Mouse (Mus musculus): ENCODE measurements at regions not wholly inside any gene's neighbourhood (a gene's known extent, or its start where the extent isn't known, plus 50 kb on each side); places are given as distances from the start of the nearest gene placed in this dataset.

DNA sequence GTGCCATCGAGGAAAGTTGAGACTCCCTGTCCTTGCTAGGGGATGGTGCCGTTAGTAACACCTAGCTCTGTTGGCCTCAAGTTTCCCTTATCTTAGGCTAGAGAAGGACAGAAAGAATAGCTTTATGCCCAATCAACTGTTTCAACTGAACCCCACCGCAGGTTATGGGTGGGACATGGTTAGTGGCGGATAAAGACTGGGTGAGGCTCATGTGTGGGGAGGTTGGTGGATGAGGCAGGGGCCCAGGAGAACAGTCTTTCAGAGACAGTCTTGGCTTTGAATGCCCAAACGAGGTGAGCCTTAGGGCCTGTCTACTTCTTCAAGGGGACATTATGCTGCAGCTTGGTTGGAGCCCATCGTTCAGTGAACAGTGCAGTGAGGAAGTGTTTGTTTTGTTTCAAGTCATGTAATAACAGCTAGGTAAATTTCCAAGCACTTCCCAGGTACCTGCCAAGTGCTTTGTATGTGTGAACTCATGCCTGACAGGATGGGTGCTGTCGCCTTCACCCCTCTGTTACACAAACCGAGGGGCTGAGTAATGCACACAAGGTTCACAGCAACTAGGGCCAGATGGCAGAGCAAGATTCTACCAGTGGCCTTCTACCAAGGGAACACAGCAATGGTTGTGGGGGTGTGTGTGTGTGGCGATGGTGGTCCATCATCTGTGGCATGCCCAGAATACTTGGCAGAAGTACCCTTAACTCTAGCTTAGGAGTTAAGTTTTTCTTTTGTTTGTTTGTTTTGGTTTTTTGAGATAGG is 1199.6 kb upstream of the A1bg start:
- Histone ChIP-seq H3K4me3 (ENCODE audit: low read depth, low read length) (no peak overlapping the region), H3K27ac (ENCODE audit: low read depth) (peak overlapping the region; percentile 39), H3K27me3 (ENCODE audit: insufficient read depth, low read length) (no peaks in the 10 kb centered on the region), H3K36me3 (replicated peaks; ENCODE audit: insufficient read depth, low read length) (no peaks in the 10 kb centered on the region), H3K4me1 (ENCODE audit: insufficient read depth) (peaks cover 24% of the 10 kb centered on the region), H3K9ac (replicated peaks) (no peak overlapping the region), H3K4me2 (ENCODE audit: low read depth, low read length) (0 out of 2 replicates have a peak overlapping the region, but pooled peaks have one; percentile 18), H3K9me3 (ENCODE audit: low read length) (no peaks in the 10 kb centered on the region)
- TF ChIP-seq EP300 (IDR thresholded peaks at IDR 0.05; ENCODE audit: low read depth) (peak; percentile 90), CTCF (IDR thresholded peaks at IDR 0.05; ENCODE audit: low read depth) (no peak)
- 54% methylated on average over 9 of the region's 9 CpGs for WGBS (ENCODE audit: insufficient replicate concordance)
- DNase-seq = no peak
- ATAC-seq = peak; percentile 81

DNA sequence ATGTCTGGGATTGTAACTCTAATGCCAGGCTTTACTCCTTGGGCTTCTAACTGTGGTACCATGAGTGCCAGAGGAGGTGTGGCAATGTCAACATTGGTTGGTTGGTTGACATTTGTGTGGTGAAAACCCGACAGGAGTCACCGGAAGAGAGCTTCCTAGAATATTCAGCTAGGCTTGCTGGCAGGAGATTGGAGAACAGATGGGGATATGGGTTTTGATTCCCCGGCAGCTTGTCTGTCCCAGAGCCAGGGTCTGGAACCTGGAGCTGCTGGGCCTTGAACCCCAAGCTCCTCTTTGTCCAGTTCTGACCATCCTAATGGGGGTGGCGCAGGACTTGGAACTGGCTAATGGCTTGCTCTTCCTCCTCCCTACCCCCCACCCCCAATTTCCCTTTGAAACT is 1198.9 kb upstream of the A1bg start:
- H3K27me3 ChIP-seq (ENCODE audit: insufficient read depth, low read length) = no peaks in the 10 kb centered on the region
- ATAC-seq = no peak
- H3K9ac ChIP-seq (replicated peaks) = no peak overlapping the region
- H3K27ac ChIP-seq (ENCODE audit: low read depth) = peak overlapping the region; percentile 39
- WGBS (ENCODE audit: insufficient replicate concordance) = 67% methylated on average over 4 of the region's 4 CpGs
- H3K4me2 ChIP-seq (ENCODE audit: low read depth, low read length) = no peak overlapping the region
- no peak for DNase-seq
- H3K4me3 ChIP-seq (ENCODE audit: low read depth, low read length) = no peak overlapping the region
- H3K36me3 ChIP-seq (replicated peaks; ENCODE audit: insufficient read depth, low read length) = no peaks in the 10 kb centered on the region
- peaks cover 19% of the 10 kb centered on the region for H3K4me1 ChIP-seq (ENCODE audit: insufficient read depth)
- no peak for TF ChIP-seq CTCF (IDR thresholded peaks at IDR 0.05; ENCODE audit: low read depth)
- TF ChIP-seq EP300 (IDR thresholded peaks at IDR 0.05; ENCODE audit: low read depth) = no peak
- H3K9me3 ChIP-seq (ENCODE audit: low read length) = no peaks in the 10 kb centered on the region

DNA sequence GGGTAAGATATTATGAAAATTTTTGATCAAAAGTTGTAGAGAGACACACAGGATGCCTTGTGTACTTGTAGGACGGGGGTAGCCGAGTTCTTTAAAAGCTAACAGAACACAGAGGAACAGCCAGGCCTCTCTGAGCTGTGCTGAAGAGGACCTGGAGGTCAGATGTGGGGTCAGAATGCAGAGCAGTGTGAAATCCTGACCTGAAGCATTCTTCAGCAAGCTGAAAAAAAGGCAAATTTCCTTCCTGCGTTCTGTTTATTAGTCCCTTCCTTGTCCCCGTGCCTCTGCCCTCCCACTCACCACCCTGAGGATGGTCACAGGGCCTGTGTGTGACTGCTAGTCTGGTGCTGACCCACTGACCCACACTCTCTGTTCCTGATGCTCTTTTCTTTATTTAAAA is 1197.9 kb upstream of the A1bg start:
- Histone ChIP-seq H3K9ac (replicated peaks) (no peak overlapping the region), H3K36me3 (replicated peaks; ENCODE audit: insufficient read depth, low read length) (no peaks in the 10 kb centered on the region), H3K4me3 (ENCODE audit: low read depth, low read length) (no peak overlapping the region), H3K27ac (ENCODE audit: low read depth) (no peak overlapping the region), H3K4me1 (ENCODE audit: insufficient read depth) (peaks cover 19% of the 10 kb centered on the region), H3K4me2 (ENCODE audit: low read depth, low read length) (no peak overlapping the region), H3K9me3 (ENCODE audit: low read length) (no peaks in the 10 kb centered on the region), H3K27me3 (ENCODE audit: insufficient read depth, low read length) (no peaks in the 10 kb centered on the region)
- WGBS (ENCODE audit: insufficient replicate concordance) = 29% methylated on average over 4 of the region's 4 CpGs
- TF ChIP-seq CTCF (IDR thresholded peaks at IDR 0.05; ENCODE audit: low read depth) (no peak), EP300 (IDR thresholded peaks at IDR 0.05; ENCODE audit: low read depth) (no peak)
- ATAC-seq = no peak
- DNase-seq = no peak

DNA sequence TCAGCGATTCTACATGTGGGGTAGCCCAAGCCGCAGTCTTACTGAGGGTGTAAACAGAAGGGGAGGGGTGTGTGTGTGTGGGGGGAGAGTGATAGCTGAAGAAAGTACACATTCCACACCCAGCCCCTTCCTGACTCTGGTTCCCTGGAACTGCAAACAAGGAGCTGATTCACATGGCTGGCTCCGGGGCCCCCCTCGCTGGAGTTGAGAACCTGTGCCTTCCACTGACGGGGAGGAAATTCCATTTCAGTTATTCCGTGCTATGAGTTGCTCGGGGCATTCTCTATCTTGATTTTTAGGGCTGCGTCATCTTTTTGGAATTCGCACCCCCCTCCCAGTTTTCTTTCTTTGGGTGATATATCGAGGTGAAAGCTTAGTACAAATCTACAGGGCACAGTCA is 1196.2 kb upstream of the A1bg start:
- Histone ChIP-seq H3K27ac (ENCODE audit: low read depth) (no peak overlapping the region), H3K4me1 (ENCODE audit: insufficient read depth) (peaks cover 32% of the 10 kb centered on the region)
- TF ChIP-seq EP300 (IDR thresholded peaks at IDR 0.05; ENCODE audit: low read depth) (no peak), CTCF (IDR thresholded peaks at IDR 0.05; ENCODE audit: low read depth) (no peak)

DNA sequence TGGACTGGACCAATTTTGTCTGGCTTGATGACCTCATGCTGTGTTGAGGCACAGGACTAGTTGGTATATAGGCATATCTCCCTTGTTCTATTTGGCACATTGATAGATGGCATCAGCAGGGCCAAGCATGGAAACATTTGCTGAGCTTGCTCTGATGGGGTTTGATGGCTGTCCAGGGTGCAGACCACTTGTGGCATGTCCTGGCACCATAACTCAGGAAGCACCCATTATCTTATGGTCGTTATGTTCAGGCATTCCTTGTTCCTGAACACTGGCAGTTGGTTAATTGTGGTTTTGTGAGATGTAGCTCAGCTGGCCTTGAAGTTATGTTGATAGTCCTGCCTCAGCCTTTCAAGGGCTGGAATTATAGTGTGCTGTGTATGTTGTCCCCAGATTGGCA is 1193.4 kb upstream of the A1bg start:
- Histone ChIP-seq H3K27ac (ENCODE audit: low read depth) (no peak overlapping the region), H3K4me2 (ENCODE audit: low read depth, low read length) (no peak overlapping the region), H3K9me3 (ENCODE audit: low read length) (no peaks in the 10 kb centered on the region), H3K4me1 (ENCODE audit: insufficient read depth) (peaks cover 22% of the 10 kb centered on the region), H3K36me3 (replicated peaks; ENCODE audit: insufficient read depth, low read length) (no peaks in the 10 kb centered on the region), H3K4me3 (ENCODE audit: low read depth, low read length) (no peak overlapping the region), H3K9ac (replicated peaks) (no peak overlapping the region), H3K27me3 (ENCODE audit: insufficient read depth, low read length) (no peaks in the 10 kb centered on the region)
- no peak for ATAC-seq
- TF ChIP-seq CTCF (IDR thresholded peaks at IDR 0.05; ENCODE audit: low read depth) = no peak
- TF ChIP-seq EP300 (IDR thresholded peaks at IDR 0.05; ENCODE audit: low read depth) = no peak
- no peak for DNase-seq
- WGBS (ENCODE audit: insufficient replicate concordance) = 46% methylated on average over 1 of the region's 1 CpGs

More for the DNA sequence above, 1196.2 kb upstream of the A1bg start:
- ATAC-seq (no peak), DNase-seq (no peak)
- H3K4me3 ChIP-seq (ENCODE audit: low read depth, low read length) = no peak overlapping the region
- no peaks in the 10 kb centered on the region for H3K9me3 ChIP-seq (ENCODE audit: low read length)
- no peak overlapping the region for H3K9ac ChIP-seq (replicated peaks)
- WGBS (ENCODE audit: insufficient replicate concordance) = 59% methylated on average over 10 of the region's 10 CpGs
- H3K27me3 ChIP-seq (ENCODE audit: insufficient read depth, low read length) = no peaks in the 10 kb centered on the region
- H3K4me2 ChIP-seq (ENCODE audit: low read depth, low read length) = no peak overlapping the region
- H3K36me3 ChIP-seq (replicated peaks; ENCODE audit: insufficient read depth, low read length) = no peaks in the 10 kb centered on the region

DNA sequence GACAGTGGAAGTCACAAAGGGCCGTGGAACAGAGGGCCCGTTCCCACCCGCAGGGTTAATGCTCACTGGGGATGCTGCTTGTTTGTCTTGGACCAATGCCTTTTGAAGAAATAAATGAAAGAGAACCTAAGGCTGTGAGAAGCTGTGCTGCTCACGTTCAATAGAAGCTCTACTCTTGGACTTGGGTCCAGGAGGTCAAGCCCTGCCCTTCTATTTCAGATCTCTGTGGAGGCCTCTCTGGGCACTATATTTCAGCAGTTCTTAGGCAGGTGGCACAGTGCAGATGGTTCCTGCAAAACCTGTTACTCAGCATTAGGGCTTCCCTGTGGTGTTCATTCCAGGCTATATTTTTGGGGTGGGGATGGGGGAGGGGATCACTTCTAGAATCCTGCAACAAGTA is 1192.0 kb upstream of the A1bg start:
- H3K36me3 ChIP-seq (replicated peaks; ENCODE audit: insufficient read depth, low read length) = no peaks in the 10 kb centered on the region
- no peak overlapping the region for H3K4me2 ChIP-seq (ENCODE audit: low read depth, low read length)
- H3K4me3 ChIP-seq (ENCODE audit: low read depth, low read length) = no peak overlapping the region
- WGBS (ENCODE audit: insufficient replicate concordance) = 65% methylated on average over 4 of the region's 4 CpGs
- H3K4me1 ChIP-seq (ENCODE audit: insufficient read depth) = peaks cover 16% of the 10 kb centered on the region
- no peak overlapping the region for H3K9ac ChIP-seq (replicated peaks)
- ATAC-seq = peak; percentile 80
- no peaks in the 10 kb centered on the region for H3K9me3 ChIP-seq (ENCODE audit: low read length)
- no peak for DNase-seq
- TF ChIP-seq CTCF (IDR thresholded peaks at IDR 0.05; ENCODE audit: low read depth) (no peak), EP300 (IDR thresholded peaks at IDR 0.05; ENCODE audit: low read depth) (no peak; the same call in 1 of the 2 replicates)
- H3K27me3 ChIP-seq (ENCODE audit: insufficient read depth, low read length) = no peaks in the 10 kb centered on the region
- H3K27ac ChIP-seq (ENCODE audit: low read depth) = no peak overlapping the region
